8 mouse cellular contexts compared by ENCODE assay signal in genomic region chr3:73343199-73343598, GRCm38 (mm10).
DNase-seq lines count a peak whose midpoint lies in the region; ATAC-seq and TF ChIP-seq lines count a peak whose summit lies in the region.

No protein-coding gene starts in this region.

- no peak overlapping the region for H3K27ac ChIP-seq in midbrain, embryonic 11.5 days (ENCODE audit: low read depth, low read length)
- H3K27ac ChIP-seq in midbrain, embryonic 10.5 days (replicated peaks) = no peak overlapping the region
- H3K27ac ChIP-seq in forebrain, postnatal 0 days (ENCODE audit: low read depth, low read length) = no peak overlapping the region

- H3K9ac ChIP-seq in midbrain, embryonic 11.5 days (ENCODE audit: low read length) = no peak overlapping the region
- H3K9ac ChIP-seq in forebrain, postnatal 0 days = no peak overlapping the region

- no peak for TF ChIP-seq CTCF in forebrain, postnatal 0 days (IDR thresholded peaks at IDR 0.05; ENCODE audit: low read depth)

- peak; percentile 74 for ATAC-seq in midbrain, embryonic 11.5 days (ENCODE audit: low FRiP score)
- ATAC-seq in forebrain, postnatal 0 days = peak; percentile 92

- 11% methylated on average over 1 of the region's 1 CpGs for WGBS in midbrain, embryonic 11.5 days
- WGBS in midbrain, embryonic 10.5 days = 22% methylated on average over 1 of the region's 1 CpGs
- WGBS in forebrain, postnatal 0 days = 3% methylated on average over 1 of the region's 1 CpGs

- H3K27me3 ChIP-seq in midbrain, embryonic 11.5 days (ENCODE audit: control insufficient read depth, insufficient read depth, low read length) = no peaks in the 10 kb centered on the region
- no peaks in the 10 kb centered on the region for H3K27me3 ChIP-seq in midbrain, embryonic 10.5 days (ENCODE audit: low read depth, poor library complexity, severe bottlenecking)
- no peaks in the 10 kb centered on the region for H3K27me3 ChIP-seq in forebrain, postnatal 0 days (ENCODE audit: insufficient read depth, low read length)

- H3K36me3 ChIP-seq in midbrain, embryonic 11.5 days (ENCODE audit: control insufficient read depth, insufficient read depth, low read length) = no peaks in the 10 kb centered on the region
- no peaks in the 10 kb centered on the region for H3K36me3 ChIP-seq in midbrain, embryonic 10.5 days
- no peaks in the 10 kb centered on the region for H3K36me3 ChIP-seq in forebrain, postnatal 0 days (ENCODE audit: insufficient read depth)

- no peak for DNase-seq in midbrain, embryonic 11.5 days (ENCODE audit: low spot score, missing footprints)
- DNase-seq in midbrain, embryonic 10.5 days (ENCODE audit: low spot score) = no peak
- peak; percentile 47 for DNase-seq in forebrain, postnatal 0 days
- peak; percentile 26 to 29 for DNase-seq in left cerebral cortex, adult 18-20 months (ENCODE audit: low spot score in 2 of 2)
- peak; percentile 22 to 30 for DNase-seq in right cerebral cortex, postnatal 36 days (ENCODE audit: low spot score in 2 of 2)
- DNase-seq in gastrocnemius, adult 8-10 months (ENCODE audit: low spot score in 2 of 2) = no peak
- no peak for DNase-seq in lung, postnatal 14 days
- no peak for DNase-seq in kidney, adult 18-20 months

- H3K9me3 ChIP-seq in midbrain, embryonic 11.5 days (ENCODE audit: control insufficient read depth, low read length) = no peaks in the 10 kb centered on the region
- no peaks in the 10 kb centered on the region for H3K9me3 ChIP-seq in midbrain, embryonic 10.5 days (replicated peaks)
- H3K9me3 ChIP-seq in forebrain, postnatal 0 days (ENCODE audit: low read length) = no peaks in the 10 kb centered on the region

- no peak overlapping the region for H3K4me2 ChIP-seq in midbrain, embryonic 11.5 days
- H3K4me2 ChIP-seq in forebrain, postnatal 0 days (ENCODE audit: low read depth) = no peak overlapping the region

- H3K4me3 ChIP-seq in midbrain, embryonic 11.5 days (ENCODE audit: low read depth, low read length) = no peak overlapping the region
- H3K4me3 ChIP-seq in midbrain, embryonic 10.5 days = no peak overlapping the region
- no peak overlapping the region for H3K4me3 ChIP-seq in forebrain, postnatal 0 days (ENCODE audit: low read depth, low read length)

- H3K4me1 ChIP-seq in midbrain, embryonic 11.5 days (ENCODE audit: control insufficient read depth, insufficient read depth, low read length) = no peaks in the 10 kb centered on the region
- no peaks in the 10 kb centered on the region for H3K4me1 ChIP-seq in midbrain, embryonic 10.5 days
- H3K4me1 ChIP-seq in forebrain, postnatal 0 days (ENCODE audit: insufficient read depth) = no peaks in the 10 kb centered on the region

Comparison
In these comparisons a context has a peak if more than half of its experiments do, and no peak if none do; other contexts are left out.
1. DNase-seq: peak in forebrain, postnatal 0 days (single experiment), left cerebral cortex, adult 18-20 months (2 of 2) and right cerebral cortex, postnatal 36 days (2 of 2); none in midbrain, embryonic 11.5 days (single experiment), midbrain, embryonic 10.5 days (single experiment), gastrocnemius, adult 8-10 months (0 of 2), lung, postnatal 14 days (single experiment) and kidney, adult 18-20 months (single experiment).